Mouse (Mus musculus): ENCODE measurements around the gene Cln5. TPM values are rescaled to one million over a fixed set of nuclear protein-coding genes. Genes with fewer than 3 reads are reported as not detected.

The Cln5 gene
- total and polyA plus RNA-seq, 3 experiments: 12.7 to 20.3 (median 19.1) TPM

GRCm38 (mm10) chr14:103046677-103047076 is 23.3 kb upstream of the Cln5 start, which contains the start of gene Acod1:
Acod1 (plus strand) TSS chr14:103046977.
- H3K27ac ChIP-seq: no peak within 1 kb of the TSS
- no peak within 1 kb of the TSS for H3K9ac ChIP-seq (ENCODE audit: low read depth, low read length)
- no peaks in the 10 kb centered on the region for H3K27me3 ChIP-seq (ENCODE audit: control insufficient read depth, insufficient read depth, low read length)
- H3K79me2 ChIP-seq (replicated peaks; ENCODE audit: control insufficient read depth, insufficient read depth, low read length): no peaks in the 10 kb centered on the region
- intact Hi-C loops (cut with DNase I): no loop called here
- H3K4me3 ChIP-seq: no peak within 1 kb of the TSS
- no peak for TF ChIP-seq EP300 (IDR thresholded peaks at IDR 0.05; ENCODE audit: insufficient read depth, low read depth, low read length)
- TF ChIP-seq CTCF (IDR thresholded peaks at IDR 0.05): no peak
- peaks cover 1% of the 10 kb centered on the region; the same call in 1 of the 2 replicates for H3K4me1 ChIP-seq (ENCODE audit: control insufficient read depth, insufficient read depth, low read length)
- no peak for DNase-seq
- WGBS: 48% methylated on average over 2 of the region's 2 CpGs
- no peaks in the 10 kb centered on the region for H3K36me3 ChIP-seq (ENCODE audit: control insufficient read depth, insufficient read depth, low read length)

- Histone ChIP-seq H3K9ac (ENCODE audit: low read depth, low read length) (no peak overlapping the region), H3K27me3 (ENCODE audit: control insufficient read depth, insufficient read depth, low read length) (no peaks in the 10 kb centered on the region), H3K79me2 (replicated peaks; ENCODE audit: control insufficient read depth, insufficient read depth, low read length) (no peaks in the 10 kb centered on the region), H3K4me1 (ENCODE audit: control insufficient read depth, insufficient read depth, low read length) (peaks cover 1% of the 10 kb centered on the region; the same call in 1 of the 2 replicates), H3K4me3 (no peak overlapping the region), H3K27ac (no peak overlapping the region), H3K36me3 (ENCODE audit: control insufficient read depth, insufficient read depth, low read length) (no peaks in the 10 kb centered on the region)
- TF ChIP-seq CTCF (IDR thresholded peaks at IDR 0.05): no peak
- no peak for TF ChIP-seq POLR2A (IDR thresholded peaks at IDR 0.05; ENCODE audit: insufficient read depth, low read depth, low read length)
- TF ChIP-seq EP300 (IDR thresholded peaks at IDR 0.05; ENCODE audit: insufficient read depth, low read depth, low read length): no peak
- WGBS: 40% methylated on average over 11 of the region's 11 CpGs
- intact Hi-C loops (cut with DNase I): no loop called here
- DNase-seq: no peak
Measured at GRCm38 (mm10) chr14:103048292-103049086, 21.5 kb upstream of the Cln5 start.

GRCm38 (mm10) chr14:103051159-103051769 is 18.8 kb upstream of the Cln5 start:
- intact Hi-C loops (cut with DNase I): loop anchor here (1.0 kb wide), 1 partner anchor 39 kb away; no protein-coding TSS in a partner anchor
- H3K36me3 ChIP-seq (ENCODE audit: control insufficient read depth, insufficient read depth, low read length): no peaks in the 10 kb centered on the region
- no peak overlapping the region for H3K9ac ChIP-seq (ENCODE audit: low read depth, low read length)
- H3K4me1 ChIP-seq (ENCODE audit: control insufficient read depth, insufficient read depth, low read length): peaks cover 1% of the 10 kb centered on the region; the same call in 1 of the 2 replicates
- no peak overlapping the region for H3K27ac ChIP-seq
- peak; percentile 81 to 83 for DNase-seq
- no peaks in the 10 kb centered on the region for H3K27me3 ChIP-seq (ENCODE audit: control insufficient read depth, insufficient read depth, low read length)
- TF ChIP-seq CTCF (IDR thresholded peaks at IDR 0.05) (no peak), EP300 (IDR thresholded peaks at IDR 0.05; ENCODE audit: insufficient read depth, low read depth, low read length) (peak; percentile 90)
- no peaks in the 10 kb centered on the region for H3K79me2 ChIP-seq (replicated peaks; ENCODE audit: control insufficient read depth, insufficient read depth, low read length)
- no peak overlapping the region for H3K4me3 ChIP-seq
- WGBS: 26% methylated on average over 8 of the region's 8 CpGs

GRCm38 (mm10) chr14:103054731-103055130 is 15.3 kb upstream of the Cln5 start:
- intact Hi-C loops (cut with DNase I): no loop called here
- TF ChIP-seq POLR2A (IDR thresholded peaks at IDR 0.05; ENCODE audit: insufficient read depth, low read depth, low read length): no peak
- TF ChIP-seq EP300 (IDR thresholded peaks at IDR 0.05; ENCODE audit: insufficient read depth, low read depth, low read length): no peak
- TF ChIP-seq CTCF (IDR thresholded peaks at IDR 0.05): no peak
- Histone ChIP-seq H3K4me1 (ENCODE audit: control insufficient read depth, insufficient read depth, low read length) (no peaks in the 10 kb centered on the region), H3K9ac (ENCODE audit: low read depth, low read length) (no peak overlapping the region), H3K27ac (no peak overlapping the region), H3K27me3 (ENCODE audit: control insufficient read depth, insufficient read depth, low read length) (no peaks in the 10 kb centered on the region), H3K36me3 (ENCODE audit: control insufficient read depth, insufficient read depth, low read length) (no peaks in the 10 kb centered on the region), H3K4me3 (no peak overlapping the region), H3K79me2 (replicated peaks; ENCODE audit: control insufficient read depth, insufficient read depth, low read length) (no peaks in the 10 kb centered on the region)
- WGBS: 75% methylated on average over 13 of the region's 13 CpGs
- DNase-seq: no peak

DNA sequence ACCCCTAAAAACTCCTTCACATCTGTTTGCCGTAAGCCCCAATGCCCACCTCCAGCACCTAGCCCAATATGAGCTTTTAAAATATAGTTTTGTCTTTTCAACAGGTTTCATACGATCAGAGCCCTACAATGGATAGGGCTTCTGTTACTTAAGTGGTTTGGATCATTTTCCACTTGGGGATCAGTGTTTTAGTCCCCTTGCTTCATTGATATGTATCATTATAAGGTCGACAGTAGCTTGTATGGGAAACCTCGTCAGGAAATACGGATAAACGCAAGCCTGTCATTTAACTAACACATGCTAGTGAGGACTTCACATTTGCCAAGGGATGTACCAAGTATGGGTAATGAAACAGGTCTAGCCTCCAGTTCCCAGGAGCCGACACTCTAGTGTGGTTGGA is 13.4 kb upstream of the Cln5 start:
- intact Hi-C loops (cut with DNase I): no loop called here
- DNase-seq: no peak
- H3K4me1 ChIP-seq (ENCODE audit: control insufficient read depth, insufficient read depth, low read length): no peaks in the 10 kb centered on the region
- H3K79me2 ChIP-seq (replicated peaks; ENCODE audit: control insufficient read depth, insufficient read depth, low read length): no peaks in the 10 kb centered on the region
- no peaks in the 10 kb centered on the region for H3K27me3 ChIP-seq (ENCODE audit: control insufficient read depth, insufficient read depth, low read length)
- H3K36me3 ChIP-seq (ENCODE audit: control insufficient read depth, insufficient read depth, low read length): no peaks in the 10 kb centered on the region
- H3K27ac ChIP-seq: no peak overlapping the region
- TF ChIP-seq CTCF (IDR thresholded peaks at IDR 0.05) (no peak), POLR2A (IDR thresholded peaks at IDR 0.05; ENCODE audit: insufficient read depth, low read depth, low read length) (no peak), EP300 (IDR thresholded peaks at IDR 0.05; ENCODE audit: insufficient read depth, low read depth, low read length) (no peak)
- WGBS: 82% methylated on average over 7 of the region's 7 CpGs
- H3K4me3 ChIP-seq: no peak overlapping the region
- no peak overlapping the region for H3K9ac ChIP-seq (ENCODE audit: low read depth, low read length)

DNA sequence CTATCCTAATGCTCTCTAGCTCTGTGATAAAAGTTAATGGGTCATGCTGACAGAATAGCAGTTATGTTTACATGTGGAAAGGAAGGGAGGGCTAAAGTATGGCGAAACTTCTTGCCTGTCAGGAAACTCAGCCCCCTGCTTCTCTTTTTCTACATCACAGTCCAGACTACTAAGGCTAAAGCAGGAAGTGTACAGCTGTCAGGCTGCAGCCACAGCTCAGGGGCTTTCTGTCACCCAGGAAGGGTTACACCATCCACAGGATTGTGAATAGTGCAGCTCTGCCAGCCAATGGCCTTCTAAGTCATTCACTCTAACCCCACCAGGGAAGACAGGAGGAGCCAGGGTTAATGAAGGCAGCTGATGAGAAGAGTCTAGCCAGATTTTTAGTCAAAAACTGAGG is 11.0 kb upstream of the Cln5 start:
- intact Hi-C loops (cut with DNase I): no loop called here
- 38% methylated on average over 1 of the region's 1 CpGs for WGBS
- TF ChIP-seq CTCF (IDR thresholded peaks at IDR 0.05) (no peak), EP300 (IDR thresholded peaks at IDR 0.05; ENCODE audit: insufficient read depth, low read depth, low read length) (no peak), POLR2A (IDR thresholded peaks at IDR 0.05; ENCODE audit: insufficient read depth, low read depth, low read length) (no peak)

More for the DNA sequence above, 11.0 kb upstream of the Cln5 start:
- Histone ChIP-seq H3K9ac (ENCODE audit: low read depth, low read length) (no peak overlapping the region), H3K27ac (no peak overlapping the region), H3K36me3 (ENCODE audit: control insufficient read depth, insufficient read depth, low read length) (no peaks in the 10 kb centered on the region), H3K27me3 (ENCODE audit: control insufficient read depth, insufficient read depth, low read length) (no peaks in the 10 kb centered on the region), H3K79me2 (replicated peaks; ENCODE audit: control insufficient read depth, insufficient read depth, low read length) (no peaks in the 10 kb centered on the region), H3K4me3 (no peak overlapping the region), H3K4me1 (ENCODE audit: control insufficient read depth, insufficient read depth, low read length) (no peaks in the 10 kb centered on the region)
- peak in 1 of 2 experiments; percentile 31 for DNase-seq

Data from heart, adult 2 months (tissue).